Mouse (Mus musculus) stomach, embryonic 16.5 days (tissue): Measurements from ENCODE around the gene Sec23a. TPM values are rescaled to one million over a fixed set of nuclear protein-coding genes. Genes with fewer than 3 reads are reported as not detected.

ENCODE experiments used
- ATAC-seq: fragments of 200-750 bp; cut with Nextera tagmentation; 2 replicates; pipeline ENCODE4 v1.8.0; 2017; ENCODE audit warnings: moderate number of reproducible peaks, moderate TSS enrichment; ENCODE audit not compliant: insufficient read depth, low FRiP score
- H3K27ac ChIP-seq: fragments of 300-500 bp; sonication (generic); 2 replicates; pipeline ENCODE4 v1.5.1; 2014; ENCODE audit warnings: low read length
- H3K27me3 ChIP-seq: fragments of 300-500 bp; sonication (generic); 2 replicates; pipeline ENCODE4 v1.6.1; 2014; ENCODE audit warnings: low read length, control low read depth, mixed read lengths; ENCODE audit not compliant: control insufficient read depth, insufficient read depth
- H3K36me3 ChIP-seq: fragments of 300-500 bp; sonication (generic); 2 replicates; pipeline ENCODE4 v1.6.1; 2014; ENCODE audit warnings: low read length; ENCODE audit not compliant: control insufficient read depth, insufficient read depth
- H3K4me1 ChIP-seq: fragments of 300-500 bp; sonication (generic); 2 replicates; pipeline ENCODE4 v1.6.1; 2014; ENCODE audit warnings: low read length, control low read depth, mixed read lengths; ENCODE audit not compliant: control insufficient read depth, insufficient read depth
- H3K4me2 ChIP-seq: fragments of 300-500 bp; sonication (generic); 2 replicates; pipeline ENCODE4 v1.6.1; 2014; ENCODE audit warnings: low read depth, low read length, mixed read lengths
- H3K4me3 ChIP-seq: fragments of 300-500 bp; sonication (generic); replicated peaks from 2 replicates; pipeline ENCODE4 v1.5.1; 2014; ENCODE audit warnings: mild to moderate bottlenecking, low read length
- H3K9ac ChIP-seq: fragments of 300-500 bp; sonication (generic); 2 replicates; pipeline ENCODE4 v1.6.1; 2014; ENCODE audit warnings: low read length
- H3K9me3 ChIP-seq: fragments of 300-500 bp; sonication (generic); replicated peaks from 2 replicates; pipeline ENCODE4 v1.6.1; 2016; ENCODE audit warnings: low read length, control low read depth; ENCODE audit not compliant: control insufficient read depth
- WGBS: fragments of 180-500 bp; shearing (Covaris S2); extraction: QIAGEN DNeasy Blood & Tissue Kit; methylation state at CpG from one replicate; pipeline ENCODE4 v1.1.7; 2014; 5-methylcytosine and 5-hydroxymethylcytosine counted together
- polyA plus RNA-seq: library from polyadenylated mRNA; unstranded; fragments of >200 nt; fragmentation: Nextera tagmentation; extraction: Ambion mirVana; gene quantifications from 2 replicates; pipeline ENCODE4 v1.2.1, GENCODE M21; 2015

The Sec23a gene
- polyA plus RNA-seq, 1 experiment from 2014 or later, result 80.8 TPM

DNA sequence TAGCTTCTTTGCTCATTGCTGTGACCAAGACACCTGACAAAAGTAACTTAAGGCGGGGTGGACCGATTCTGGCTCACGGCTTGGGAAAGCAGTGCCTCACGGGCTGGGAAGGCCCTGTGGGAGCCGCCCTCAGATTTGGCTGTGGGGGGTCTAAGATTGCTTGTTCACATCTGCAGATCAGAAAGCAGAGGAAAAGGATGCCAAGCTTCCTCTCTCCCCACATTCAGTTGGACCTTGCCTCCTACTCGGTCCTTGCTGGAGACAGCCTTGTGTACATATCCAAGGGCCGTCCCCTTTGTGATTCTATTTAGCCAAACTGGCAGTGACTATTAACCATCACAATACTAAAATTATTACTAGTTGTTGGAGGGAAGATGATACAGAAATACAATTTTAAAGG lies 55.7 kb downstream of the Sec23a start:
- WGBS, result 47% methylated on average over 7 of the region's 7 CpGs
- H3K9ac ChIP-seq, result no peak overlapping the region
- H3K4me1 ChIP-seq, result no peaks in the 10 kb centered on the region
- no peak overlapping the region for H3K4me3 ChIP-seq
- no peaks in the 10 kb centered on the region for H3K27me3 ChIP-seq
- H3K36me3 ChIP-seq, result peaks cover 3% of the 10 kb centered on the region; the same call in 1 of the 2 replicates
- H3K9me3 ChIP-seq, result no peaks in the 10 kb centered on the region
- H3K27ac ChIP-seq, result no peak overlapping the region
- peak; percentile 21; the same call in 1 of the 2 replicates for ATAC-seq
- no peak overlapping the region for H3K4me2 ChIP-seq

DNA sequence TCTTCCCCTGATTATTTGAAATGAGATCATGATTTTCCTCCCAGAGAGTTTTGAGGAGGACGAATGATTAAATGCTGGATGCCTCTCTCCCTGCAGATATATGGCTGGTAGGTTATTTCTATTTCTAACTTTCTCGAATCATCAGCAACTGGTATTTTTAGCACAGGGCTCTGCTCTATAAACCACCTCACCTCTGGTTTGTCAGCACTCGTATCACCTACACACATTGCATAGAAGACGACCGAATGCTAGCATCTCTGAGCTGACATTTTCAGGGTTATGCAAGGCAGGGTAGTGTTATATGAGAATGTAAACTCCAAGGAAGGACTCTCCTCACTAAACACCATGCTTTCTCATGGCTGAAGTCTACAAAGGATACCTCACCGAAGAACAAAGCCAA lies 63.9 kb downstream of the Sec23a start:
- no peaks in the 10 kb centered on the region for H3K4me1 ChIP-seq
- no peaks in the 10 kb centered on the region for H3K27me3 ChIP-seq
- no peak overlapping the region for H3K9ac ChIP-seq
- H3K27ac ChIP-seq, result no peak overlapping the region
- WGBS, result 86% methylated on average over 6 of the region's 6 CpGs
- H3K4me2 ChIP-seq, result no peak overlapping the region
- H3K4me3 ChIP-seq, result no peak overlapping the region
- H3K9me3 ChIP-seq, result no peaks in the 10 kb centered on the region
- no peak for ATAC-seq
- no peaks in the 10 kb centered on the region for H3K36me3 ChIP-seq

DNA sequence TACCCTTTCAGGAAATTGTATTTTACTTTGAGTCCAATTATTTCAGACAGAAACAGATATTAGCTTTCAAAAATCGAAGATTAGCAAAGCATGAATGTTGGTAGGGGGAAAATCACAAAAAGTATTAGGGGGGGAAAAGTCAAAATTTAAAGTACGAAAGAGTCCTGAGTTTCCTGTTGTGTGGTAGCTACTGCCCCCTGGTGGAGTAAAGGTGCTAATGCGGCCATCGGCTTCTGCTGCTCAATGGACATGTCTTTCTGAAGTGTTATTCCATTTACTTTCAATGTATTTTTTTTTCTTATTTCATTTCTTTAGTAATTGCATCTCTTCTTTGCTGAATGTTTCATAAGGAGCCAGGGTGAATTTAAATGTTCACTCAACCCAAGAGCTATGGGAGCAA lies 64.6 kb downstream of the Sec23a start:
- no peaks in the 10 kb centered on the region for H3K4me1 ChIP-seq
- H3K36me3 ChIP-seq, result no peaks in the 10 kb centered on the region
- H3K27me3 ChIP-seq, result no peaks in the 10 kb centered on the region
- no peak overlapping the region for H3K27ac ChIP-seq
- ATAC-seq, result no peak
- no peak overlapping the region for H3K9ac ChIP-seq
- WGBS, result 17% methylated on average over 4 of the region's 4 CpGs
- H3K9me3 ChIP-seq, result no peaks in the 10 kb centered on the region
- H3K4me3 ChIP-seq, result no peak overlapping the region
- H3K4me2 ChIP-seq, result no peak overlapping the region

DNA sequence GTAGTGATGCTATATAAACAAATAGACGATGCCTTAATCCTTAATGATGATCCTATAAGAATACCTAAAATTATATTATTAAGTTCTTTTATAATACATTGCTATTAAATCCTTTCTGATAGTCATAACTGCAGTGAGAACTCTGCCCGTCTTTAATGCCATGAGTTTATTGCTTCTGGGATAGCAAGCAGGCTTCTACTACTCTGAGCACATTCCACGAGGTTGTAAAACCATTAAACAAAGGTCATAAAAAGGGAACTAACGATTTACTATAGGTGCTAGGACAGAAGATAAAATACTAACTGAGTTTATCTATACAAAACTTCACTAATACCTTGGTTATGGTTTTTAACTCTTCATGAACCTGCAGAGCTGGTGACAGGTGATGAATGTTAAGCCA lies 69.3 kb downstream of the Sec23a start:
- Histone ChIP-seq H3K4me2 (no peak overlapping the region), H3K4me3 (no peak overlapping the region), H3K9ac (no peak overlapping the region), H3K4me1 (no peaks in the 10 kb centered on the region), H3K27me3 (no peaks in the 10 kb centered on the region), H3K27ac (no peak overlapping the region), H3K9me3 (no peaks in the 10 kb centered on the region), H3K36me3 (no peaks in the 10 kb centered on the region)
- no peak for ATAC-seq
- WGBS, result 53% methylated on average over 4 of the region's 4 CpGs

- H3K4me1 ChIP-seq, result no peaks in the 10 kb centered on the region
- no peaks in the 10 kb centered on the region for H3K27me3 ChIP-seq
- no peak overlapping the region for H3K4me2 ChIP-seq
- no peak for ATAC-seq
- no peaks in the 10 kb centered on the region for H3K36me3 ChIP-seq
- no peak overlapping the region for H3K27ac ChIP-seq
- WGBS, result 24% methylated on average over 4 of the region's 4 CpGs
- no peaks in the 10 kb centered on the region for H3K9me3 ChIP-seq
- H3K9ac ChIP-seq, result no peak overlapping the region
- H3K4me3 ChIP-seq, result no peak overlapping the region
Observed at GRCm38 (mm10) chr12:58934580-58934979, 77.2 kb downstream of the Sec23a start.

GRCm38 (mm10) chr12:58924996-58925395 lies 86.8 kb downstream of the Sec23a start:
- no peak for ATAC-seq
- Histone ChIP-seq H3K4me1 (no peaks in the 10 kb centered on the region), H3K36me3 (no peaks in the 10 kb centered on the region), H3K9me3 (no peaks in the 10 kb centered on the region), H3K27ac (no peak overlapping the region), H3K4me2 (no peak overlapping the region), H3K9ac (no peak overlapping the region), H3K27me3 (no peaks in the 10 kb centered on the region), H3K4me3 (no peak overlapping the region)
- WGBS, result 85% methylated on average over 15 of the region's 15 CpGs

DNA sequence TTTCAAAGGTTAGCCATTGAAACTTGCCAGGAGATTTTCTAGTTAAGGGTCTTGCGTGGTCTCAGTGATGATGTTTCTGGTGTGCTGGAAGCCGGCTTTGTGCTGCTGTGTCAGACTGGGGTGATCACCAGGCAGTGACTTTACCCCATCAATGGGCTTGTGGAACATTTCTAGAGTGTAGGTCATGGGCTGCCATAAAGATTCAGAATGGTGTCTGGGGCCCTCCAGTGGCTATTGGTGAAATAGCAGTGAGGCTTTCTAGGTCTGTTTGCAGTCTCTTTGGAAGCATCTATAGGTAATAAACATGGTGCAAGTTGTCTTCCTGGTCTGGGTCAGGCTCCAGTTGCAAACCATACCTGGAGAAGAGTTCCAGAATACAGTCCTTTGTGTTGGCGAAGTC lies 87.8 kb downstream of the Sec23a start:
- Histone ChIP-seq H3K36me3 (no peaks in the 10 kb centered on the region), H3K4me2 (no peak overlapping the region), H3K27me3 (no peaks in the 10 kb centered on the region), H3K4me1 (no peaks in the 10 kb centered on the region), H3K9ac (no peak overlapping the region), H3K9me3 (no peaks in the 10 kb centered on the region), H3K27ac (no peak overlapping the region), H3K4me3 (no peak overlapping the region)
- WGBS, result 75% methylated on average over 3 of the region's 3 CpGs
- ATAC-seq, result no peak

- no peak overlapping the region for H3K4me3 ChIP-seq
- no peak overlapping the region for H3K9ac ChIP-seq
- no peaks in the 10 kb centered on the region for H3K4me1 ChIP-seq
- no peaks in the 10 kb centered on the region for H3K36me3 ChIP-seq
- H3K27ac ChIP-seq, result no peak overlapping the region
- H3K4me2 ChIP-seq, result no peak overlapping the region
- 75% methylated on average over 6 of the region's 6 CpGs for WGBS
- no peak for ATAC-seq
- no peaks in the 10 kb centered on the region for H3K27me3 ChIP-seq
- no peaks in the 10 kb centered on the region for H3K9me3 ChIP-seq
Observed at GRCm38 (mm10) chr12:58920775-58921174, 91.0 kb downstream of the Sec23a start.

- H3K36me3 ChIP-seq, result no peaks in the 10 kb centered on the region
- no peak overlapping the region for H3K27ac ChIP-seq
- H3K4me2 ChIP-seq, result no peak overlapping the region
- WGBS, result 61% methylated on average over 3 of the region's 3 CpGs
- no peaks in the 10 kb centered on the region for H3K9me3 ChIP-seq
- H3K4me1 ChIP-seq, result no peaks in the 10 kb centered on the region
- H3K9ac ChIP-seq, result no peak overlapping the region
- ATAC-seq, result no peak
- H3K4me3 ChIP-seq, result no peak overlapping the region
- no peaks in the 10 kb centered on the region for H3K27me3 ChIP-seq
Observed at GRCm38 (mm10) chr12:58919516-58919915, 92.3 kb downstream of the Sec23a start.

GRCm38 (mm10) chr12:58909826-58910225 lies 102.0 kb downstream of the Sec23a start:
- Histone ChIP-seq H3K4me1 (no peaks in the 10 kb centered on the region), H3K36me3 (no peaks in the 10 kb centered on the region), H3K4me3 (no peak overlapping the region), H3K27ac (no peak overlapping the region), H3K9me3 (no peaks in the 10 kb centered on the region), H3K4me2 (no peak overlapping the region), H3K27me3 (no peaks in the 10 kb centered on the region), H3K9ac (no peak overlapping the region)
- no peak for ATAC-seq
- 87% methylated on average over 4 of the region's 4 CpGs for WGBS
